Mouse (Mus musculus) heart, postnatal 0 days (tissue): Measurements from ENCODE around the gene Cpeb3. TPM values are rescaled to one million over a fixed set of nuclear protein-coding genes. Genes with fewer than 3 reads are reported as not detected.

Experiments used
- ATAC-seq: fragments of 200-750 bp; cut with Nextera tagmentation; 2 replicates; pipeline ENCODE4 v1.8.0; 2017; ENCODE audit warnings: low read depth, moderate number of reproducible peaks, moderate library complexity; ENCODE audit not compliant: insufficient read depth
- DNase-seq: peaks from one replicate; pipeline ENCODE4 v3.0.0-alpha.2; 2016; ENCODE audit warnings: low spot score
- H3K27ac ChIP-seq: fragments of 300-500 bp; sonication (generic); 2 replicates; pipeline ENCODE4 v1.5.1; 2014; ENCODE audit warnings: low read depth, mild to moderate bottlenecking
- H3K27me3 ChIP-seq: fragments of 300-500 bp; sonication (generic); 2 replicates; pipeline ENCODE4 v1.6.1; 2014; ENCODE audit warnings: low read length, mixed read lengths; ENCODE audit not compliant: control insufficient read depth, insufficient read depth
- H3K36me3 ChIP-seq: fragments of 300-500 bp; sonication (generic); replicated peaks from 2 replicates; pipeline ENCODE4 v1.6.1; 2014; ENCODE audit warnings: low read length, mixed read lengths; ENCODE audit not compliant: control insufficient read depth, insufficient read depth
- H3K4me1 ChIP-seq: fragments of 300-500 bp; sonication (generic); 2 replicates; pipeline ENCODE4 v1.6.1; 2014; ENCODE audit warnings: antibody characterized with exemption; ENCODE audit not compliant: control insufficient read depth, insufficient read depth
- H3K4me2 ChIP-seq: fragments of 300-500 bp; sonication (generic); 2 replicates; pipeline ENCODE4 v1.6.1; 2014; ENCODE audit warnings: low read depth, mild to moderate bottlenecking, low read length, moderate library complexity
- H3K4me3 ChIP-seq: fragments of 300-500 bp; sonication (generic); 2 replicates; pipeline ENCODE4 v1.5.1; 2014; ENCODE audit warnings: low read depth, low read length
- H3K9ac ChIP-seq: fragments of 300-500 bp; sonication (generic); replicated peaks from 2 replicates; pipeline ENCODE4 v1.6.1; 2014; ENCODE audit warnings: low read depth, low read length, mixed read lengths
- H3K9me3 ChIP-seq: fragments of 300-500 bp; sonication (generic); replicated peaks from 2 replicates; pipeline ENCODE4 v1.6.1; 2016; ENCODE audit warnings: low read length; ENCODE audit not compliant: control insufficient read depth
- CTCF ChIP-seq: IDR thresholded peaks from 2 replicates; pipeline ENCODE4 v1.5.1; 2016; ENCODE audit warnings: antibody characterized with exemption, control low read depth, low read depth
- EP300 ChIP-seq: IDR thresholded peaks from 2 replicates; pipeline ENCODE4 v1.6.1; 2016; ENCODE audit warnings: antibody characterized with exemption, low read depth
- WGBS: fragments of 180-500 bp; shearing (Covaris S2); extraction: QIAGEN DNeasy Blood & Tissue Kit; methylation state at CpG from one replicate; pipeline ENCODE4 v1.1.7; 2014; 5-methylcytosine and 5-hydroxymethylcytosine counted together
- polyA plus RNA-seq: library from polyadenylated mRNA; unstranded; fragments of >200 nt; fragmentation: Nextera tagmentation; extraction: Ambion mirVana; gene quantifications from 2 replicates; pipeline ENCODE4 v1.2.1, GENCODE M21; 2015
- total RNA-seq: library from RNA; depleted of rRNA; stranded (reverse); fragments of >200 nt; gene quantifications from 2 replicates; pipeline ENCODE4 v1.2.3, GENCODE M21; 2014; ENCODE audit warnings: low replicate concordance

The Cpeb3 gene
- total and polyA plus RNA-seq, 2 experiments from 2014 or later, result 13.7 to 21.8 TPM

GRCm38 (mm10) chr19:37172096-37172495, 36.3 kb downstream of the Cpeb3 start:
- peak overlapping the region; percentile 89 for H3K9ac ChIP-seq
- no peaks in the 10 kb centered on the region for H3K9me3 ChIP-seq
- H3K4me3 ChIP-seq, result peak overlapping the region; percentile 69
- ATAC-seq (no peak), DNase-seq (peak; percentile 23)
- 0 out of 2 replicates have a peak, but pooled peaks cover 4% of the 10 kb centered on the region for H3K4me1 ChIP-seq
- peak overlapping the region; percentile 96 for H3K27ac ChIP-seq
- peaks cover 3% of the 10 kb centered on the region; the same call in 1 of the 2 replicates for H3K36me3 ChIP-seq
- H3K27me3 ChIP-seq, result no peaks in the 10 kb centered on the region
- 16% methylated on average over 1 of the region's 1 CpGs for WGBS
- TF ChIP-seq EP300, result no peak
- no peak for TF ChIP-seq CTCF
- peak overlapping the region; percentile 80 for H3K4me2 ChIP-seq

GRCm38 (mm10) chr19:37156770-37157336, 51.5 kb downstream of the Cpeb3 start:
- no peak overlapping the region for H3K27ac ChIP-seq
- TF ChIP-seq EP300, result no peak
- TF ChIP-seq CTCF, result no peak
- no peak for ATAC-seq

GRCm38 (mm10) chr19:37156040-37156439, 52.4 kb downstream of the Cpeb3 start:
- Histone ChIP-seq H3K36me3 (no peaks in the 10 kb centered on the region), H3K4me3 (no peak overlapping the region), H3K9ac (no peak overlapping the region), H3K4me1 (peaks cover 6% of the 10 kb centered on the region), H3K4me2 (no peak overlapping the region), H3K27ac (no peak overlapping the region), H3K27me3 (no peaks in the 10 kb centered on the region), H3K9me3 (no peaks in the 10 kb centered on the region)
- no peak for ATAC-seq
- WGBS, result 69% methylated on average over 4 of the region's 4 CpGs
- DNase-seq, result no peak
- no peak for TF ChIP-seq CTCF
- no peak for TF ChIP-seq EP300

More at GRCm38 (mm10) chr19:37156770-37157336, 51.5 kb downstream of the Cpeb3 start:
- no peak overlapping the region for H3K4me3 ChIP-seq
- H3K9me3 ChIP-seq, result no peaks in the 10 kb centered on the region
- no peak overlapping the region for H3K4me2 ChIP-seq
- H3K36me3 ChIP-seq, result no peaks in the 10 kb centered on the region
- DNase-seq, result no peak
- no peaks in the 10 kb centered on the region for H3K27me3 ChIP-seq
- H3K9ac ChIP-seq, result no peak overlapping the region
- 85% methylated on average over 5 of the region's 5 CpGs for WGBS
- peaks cover 6% of the 10 kb centered on the region for H3K4me1 ChIP-seq

- Histone ChIP-seq H3K27ac (no peak overlapping the region), H3K4me2 (no peak overlapping the region), H3K36me3 (no peaks in the 10 kb centered on the region), H3K4me1 (peaks cover 26% of the 10 kb centered on the region; the same call in 1 of the 2 replicates), H3K9ac (no peak overlapping the region), H3K4me3 (no peak overlapping the region), H3K9me3 (no peaks in the 10 kb centered on the region), H3K27me3 (no peaks in the 10 kb centered on the region)
- 39% methylated on average over 4 of the region's 4 CpGs for WGBS
- no peak for DNase-seq
- ATAC-seq, result no peak
- TF ChIP-seq CTCF (no peak), EP300 (no peak)
Measured at GRCm38 (mm10) chr19:37147145-37147544, 61.3 kb downstream of the Cpeb3 start.

GRCm38 (mm10) chr19:37145846-37146245, 62.6 kb downstream of the Cpeb3 start:
- Histone ChIP-seq H3K36me3 (no peaks in the 10 kb centered on the region), H3K27me3 (no peaks in the 10 kb centered on the region), H3K4me3 (no peak overlapping the region), H3K9me3 (no peaks in the 10 kb centered on the region), H3K27ac (peak overlapping the region; percentile 55; the same call in 1 of the 2 replicates), H3K4me1 (peaks cover 31% of the 10 kb centered on the region), H3K4me2 (no peak overlapping the region), H3K9ac (no peak overlapping the region)
- ATAC-seq, result no peak
- no peak for DNase-seq
- WGBS, result 88% methylated on average over 1 of the region's 1 CpGs
- TF ChIP-seq CTCF, result no peak
- no peak for TF ChIP-seq EP300

- Histone ChIP-seq H3K4me3 (no peak overlapping the region), H3K36me3 (no peaks in the 10 kb centered on the region), H3K27ac (peak overlapping the region; percentile 55), H3K9me3 (no peaks in the 10 kb centered on the region), H3K4me2 (no peak overlapping the region), H3K9ac (no peak overlapping the region), H3K4me1 (peaks cover 31% of the 10 kb centered on the region), H3K27me3 (no peaks in the 10 kb centered on the region)
- DNase-seq (peak; percentile 41), ATAC-seq (peak; percentile 49; the same call in 1 of the 2 replicates)
- WGBS, result 77% methylated on average over 5 of the region's 5 CpGs
- TF ChIP-seq EP300, result no peak
- TF ChIP-seq CTCF, result no peak
Measured at GRCm38 (mm10) chr19:37145401-37145800, 63.0 kb downstream of the Cpeb3 start.
